Mouse (Mus musculus) spleen, adult 18-20 months (tissue): ENCODE measurements around the gene Hexb.

Experiments used
- DNase-seq, 2 experiments: peaks; one replicate each; pipeline ENCODE4 v3.0.0; 2022; ENCODE audit warnings: mixed read lengths in 2 of 2

The Hexb gene

DNA sequence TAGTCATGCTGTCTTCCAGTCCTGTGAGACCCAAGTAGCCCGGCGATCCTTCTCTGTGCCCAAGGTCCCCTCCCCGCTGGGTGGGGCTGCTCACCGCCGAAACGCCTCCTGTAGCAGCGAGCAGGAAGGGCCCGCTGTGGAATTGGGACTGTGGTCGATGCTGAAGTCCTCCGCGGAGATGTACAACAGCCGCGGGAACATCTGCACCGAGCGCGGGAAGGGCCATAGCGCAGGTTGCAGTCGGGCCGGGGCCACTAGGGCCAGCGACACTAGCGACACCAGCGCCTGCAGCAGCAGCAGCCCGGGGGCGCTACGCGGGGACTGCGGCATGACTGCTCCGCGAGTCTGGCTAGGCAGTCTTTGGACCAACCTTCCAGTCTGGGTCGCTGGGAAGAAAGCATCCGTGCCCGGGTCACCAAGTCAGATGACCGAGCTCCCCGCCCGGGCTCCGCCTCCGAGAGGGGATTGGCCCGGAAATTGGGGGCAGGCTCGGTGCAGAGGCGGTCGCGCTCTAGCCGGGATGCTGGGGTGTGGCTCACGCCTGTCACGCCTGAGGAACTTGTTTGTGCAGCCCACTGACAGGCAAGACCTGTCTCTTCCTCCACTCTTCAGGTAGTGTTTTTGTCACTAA is at the start of gene Hexb:
Gene Hexb, minus strand, starts transcription at position 426 of the 631 bp plus-strand sequence.
- DNase-seq = peak; percentile 91 to 94

- DNase-seq = no peak
Measured at GRCm38 (mm10) chr13:97247754-97248153, 49.6 kb upstream of the Hexb start.

GRCm38 (mm10) chr13:97246217-97246616 is 48.1 kb upstream of the Hexb start:
- no peak for DNase-seq

- DNase-seq = no peak
Measured at GRCm38 (mm10) chr13:97245157-97245556, 47.0 kb upstream of the Hexb start.

- no peak for DNase-seq
Measured at GRCm38 (mm10) chr13:97244712-97245105, 46.6 kb upstream of the Hexb start.

DNA sequence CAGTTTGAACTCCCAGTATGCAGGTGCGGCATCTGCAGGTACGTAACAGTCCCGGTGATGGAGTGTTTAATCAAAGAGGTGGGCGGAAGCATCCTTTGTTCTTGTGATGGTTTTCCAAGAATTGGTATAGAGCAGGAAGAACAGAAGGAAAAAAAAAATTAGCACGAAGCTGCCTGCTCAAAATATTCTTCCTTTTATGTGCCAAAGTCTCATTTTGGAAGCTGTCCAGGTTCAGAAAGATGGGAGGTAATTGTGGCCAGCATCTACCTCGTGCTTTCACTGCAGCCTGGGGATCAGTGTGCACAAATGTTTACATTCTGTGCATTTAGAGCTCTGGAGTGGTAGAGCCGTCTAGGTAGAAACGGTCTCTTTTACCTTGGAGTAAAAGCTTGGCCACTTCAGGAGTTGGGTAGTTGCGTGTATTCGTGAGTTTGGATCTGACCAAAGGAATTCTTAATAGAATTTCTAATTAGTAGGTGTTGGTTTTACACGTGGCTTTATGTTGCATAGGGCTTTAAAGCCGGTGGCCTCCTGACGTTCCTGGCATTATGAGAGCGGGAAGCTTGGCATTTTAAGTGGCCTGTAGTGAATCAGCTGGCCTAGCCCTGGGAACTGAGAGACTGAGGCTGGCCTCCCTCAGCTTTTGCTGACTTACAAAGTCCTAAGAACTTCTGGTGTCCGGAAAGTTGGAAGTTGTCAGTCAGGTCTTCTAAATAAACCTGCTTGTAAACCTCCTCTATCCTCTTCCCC is 46.0 kb upstream of the Hexb start:
- DNase-seq = no peak

GRCm38 (mm10) chr13:97242716-97243115 is 44.6 kb upstream of the Hexb start:
- no peak for DNase-seq

DNA sequence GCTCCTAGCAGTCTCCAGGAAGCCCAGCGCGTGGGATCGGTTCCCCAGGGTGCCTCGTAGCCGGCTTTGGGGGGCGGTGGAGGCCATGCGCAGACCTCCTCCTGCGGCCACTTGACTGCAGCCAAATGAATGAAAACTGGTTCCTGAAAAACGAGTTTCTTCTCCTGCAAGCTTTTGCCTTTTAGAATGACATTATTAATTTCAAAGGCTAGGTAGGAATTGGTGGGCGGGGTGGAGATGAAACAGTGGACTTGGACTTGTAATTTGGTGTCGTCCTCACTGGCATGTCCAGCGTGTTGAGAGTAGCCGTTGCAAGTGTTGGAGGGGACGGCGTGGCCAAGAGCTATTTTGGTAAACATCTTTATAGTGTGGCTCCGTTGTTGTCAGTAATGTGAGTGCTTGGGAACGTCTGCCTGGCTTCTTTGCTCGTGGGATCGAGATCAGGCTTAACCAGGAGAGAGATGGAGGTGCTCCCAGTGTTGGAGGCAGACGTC is 43.7 kb upstream of the Hexb start:
- DNase-seq = no peak

- DNase-seq = peak; percentile 92
Measured at GRCm38 (mm10) chr13:97240965-97241786, 43.0 kb upstream of the Hexb start, which contains the start of gene Enc1. Gene Enc1, plus strand, starts transcription at chr13:97241105.

GRCm38 (mm10) chr13:97240279-97240964 is 42.3 kb upstream of the Hexb start:
- DNase-seq = peak; percentile 42 to 52

DNA sequence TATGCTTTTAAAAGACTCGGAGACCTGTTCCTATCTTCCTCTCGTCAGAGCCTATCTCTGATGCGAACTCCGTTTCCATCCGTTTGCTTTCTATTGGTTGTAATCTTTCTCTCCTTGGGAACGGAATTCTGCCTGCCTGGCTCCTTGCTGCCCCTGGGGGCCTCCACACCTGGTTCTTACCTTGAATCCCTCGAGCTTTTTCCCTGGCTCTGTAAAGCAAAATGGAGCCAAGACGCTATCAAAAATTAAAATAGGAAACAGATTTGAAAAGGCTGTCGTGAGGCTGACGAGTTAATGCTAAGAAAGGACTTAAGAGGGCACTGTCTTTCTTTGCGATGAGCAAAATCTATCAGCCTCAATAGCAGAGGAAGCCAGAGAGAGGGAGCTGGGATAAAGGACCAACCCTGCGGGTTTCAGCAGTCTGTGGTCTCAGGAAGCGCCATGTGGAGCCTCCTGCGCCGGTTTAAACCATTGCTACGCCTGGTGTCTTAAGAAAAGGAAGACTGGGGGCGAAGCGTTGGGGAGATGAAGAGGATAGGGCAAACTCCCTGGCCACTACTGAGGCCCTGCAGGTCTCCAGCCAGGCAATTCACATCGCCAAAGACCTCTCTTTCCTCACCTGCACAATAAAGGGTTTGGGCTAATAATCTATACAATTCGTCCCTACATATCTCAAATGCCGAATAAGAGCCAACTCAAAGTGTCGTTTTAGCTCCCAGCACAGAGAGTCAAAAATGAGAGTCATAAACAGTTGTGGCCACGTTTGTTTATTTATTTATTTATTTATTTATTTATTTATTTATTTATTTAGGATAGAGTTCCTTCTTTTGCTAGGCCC is 41.4 kb upstream of the Hexb start:
- peak in 1 of 2 experiments; percentile 33 for DNase-seq

GRCm38 (mm10) chr13:97238181-97238981 is 40.2 kb upstream of the Hexb start:
- DNase-seq = no peak

GRCm38 (mm10) chr13:97237700-97238099 is 39.5 kb upstream of the Hexb start:
- no peak for DNase-seq

- DNase-seq = no peak
Measured at GRCm38 (mm10) chr13:97235911-97236310, 37.8 kb upstream of the Hexb start.

- peak; percentile 63 to 85 for DNase-seq
Measured at GRCm38 (mm10) chr13:97234785-97235417, 36.7 kb upstream of the Hexb start.

GRCm38 (mm10) chr13:97233092-97233491 is 34.9 kb upstream of the Hexb start:
- DNase-seq = no peak

GRCm38 (mm10) chr13:97230101-97230500 is 31.9 kb upstream of the Hexb start:
- DNase-seq = no peak

DNA sequence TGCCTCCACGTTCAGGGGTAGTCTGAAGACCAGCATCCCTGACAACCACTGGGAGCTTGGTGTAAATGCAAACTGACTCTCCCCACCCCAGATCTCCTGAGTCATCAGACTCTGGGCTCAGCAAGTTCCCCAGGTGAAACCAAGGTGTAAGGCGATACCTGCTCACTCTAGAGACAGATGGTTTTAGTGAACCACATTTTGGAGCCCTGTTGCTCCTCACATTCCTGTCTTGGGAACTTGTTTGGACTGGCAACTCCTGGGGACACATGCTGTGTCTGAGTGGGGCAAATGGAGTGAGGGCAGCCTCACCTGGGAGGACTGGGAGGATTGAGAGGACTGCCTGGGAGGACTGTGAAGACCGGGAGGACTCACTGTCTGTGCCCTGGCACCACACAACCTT is 29.6 kb upstream of the Hexb start:
- no peak for DNase-seq

DNA sequence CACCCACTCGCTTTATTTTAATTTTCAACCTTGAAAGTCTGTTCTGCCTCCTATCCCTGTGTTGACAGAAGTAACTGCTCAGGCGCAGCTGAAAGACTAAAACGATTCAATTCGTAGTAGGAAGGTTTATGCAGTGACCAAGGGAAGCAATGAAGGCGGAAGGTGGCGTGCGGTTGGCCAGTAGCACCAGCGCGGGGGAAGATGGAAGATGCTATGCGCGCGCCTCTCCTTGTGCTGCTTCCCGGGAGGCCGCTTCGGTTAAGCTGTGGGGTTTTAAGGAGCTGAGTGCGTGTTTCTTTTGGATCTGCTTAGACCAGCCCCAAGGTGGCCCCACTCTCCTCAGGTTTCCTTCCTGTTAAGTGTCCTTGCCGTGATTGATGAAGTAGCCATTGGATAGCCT is 27.0 kb upstream of the Hexb start:
- DNase-seq = no peak

DNA sequence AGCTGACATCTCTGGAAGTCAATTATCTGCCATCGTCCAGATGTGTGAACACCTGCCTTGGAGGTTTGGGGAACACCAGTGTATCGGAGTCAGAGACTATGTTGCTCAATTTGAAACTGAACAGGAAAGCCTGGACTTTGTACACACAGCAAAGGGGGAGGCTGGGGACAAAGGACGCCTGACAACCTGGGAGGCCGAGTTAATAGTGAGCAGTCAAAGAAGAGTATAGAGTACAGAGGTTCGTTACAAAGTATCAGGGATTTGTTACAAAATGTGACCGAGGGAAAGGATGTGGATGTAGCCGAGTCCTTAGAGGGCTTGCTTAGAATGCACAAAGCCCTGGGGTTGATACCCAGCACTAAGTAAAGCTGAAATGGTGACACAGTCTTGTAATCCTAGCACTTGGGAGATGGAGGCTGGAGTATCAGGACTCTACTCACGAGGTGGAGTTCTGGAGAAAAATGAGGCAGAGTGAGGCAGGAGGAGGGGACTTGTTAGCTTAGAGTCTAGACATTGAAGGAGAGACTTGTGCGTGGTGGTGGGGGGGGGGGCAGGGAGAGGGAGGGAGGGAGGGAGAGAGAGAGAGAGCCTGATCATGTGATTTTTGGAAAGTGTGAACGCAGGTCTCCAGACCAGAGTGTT is 26.3 kb upstream of the Hexb start:
- DNase-seq = no peak
